Mouse (Mus musculus): ENCODE measurements around the gene Fubp1.

DNA sequence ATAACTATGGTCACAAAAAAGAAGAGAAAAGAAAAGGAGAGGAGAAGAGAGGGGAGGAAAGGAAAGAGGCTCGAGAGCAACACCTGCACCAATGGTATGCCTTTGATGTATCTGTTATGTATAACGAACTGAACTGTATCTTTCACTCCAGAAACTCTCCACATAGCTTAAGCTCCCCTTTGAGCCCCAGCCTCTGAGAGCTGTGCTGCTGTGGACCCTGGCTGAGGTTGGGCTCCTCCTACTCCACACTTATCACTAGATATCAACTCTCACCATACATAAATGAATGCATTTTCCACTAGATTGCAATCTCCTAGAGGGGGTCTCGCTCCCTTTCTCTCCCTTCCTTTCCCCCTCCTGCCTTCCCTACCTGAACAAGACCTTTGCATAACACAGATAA is 6.2 kb upstream of the Fubp1 start:
- no peak for TF ChIP-seq HCFC1 (IDR thresholded peaks at IDR 0.05; ENCODE audit: low read depth, low read length)
- TF ChIP-seq ZC3H11A (IDR thresholded peaks at IDR 0.05; ENCODE audit: low read depth, low read length), result no peak
- TF ChIP-seq CTCF (conservative IDR thresholded peaks at IDR 0.05 in 1 of 2, IDR thresholded peaks at IDR 0.05 in 1 of 2; ENCODE audit: low read depth in 2 of 2, low read length in 2 of 2), result no peak
- no peak for TF ChIP-seq POLR2A (IDR thresholded peaks at IDR 0.05; ENCODE audit: low read depth, low read length)
- TF ChIP-seq EP300 (IDR thresholded peaks at IDR 0.05; ENCODE audit: low read length), result no peak
- no peak for TF ChIP-seq JUND (conservative IDR thresholded peaks at IDR 0.05; ENCODE audit: low read depth, low read length)
- no peak for TF ChIP-seq NELFE (IDR thresholded peaks at IDR 0.05; ENCODE audit: low read depth, low read length)
- TF ChIP-seq MAFK (IDR thresholded peaks at IDR 0.05; ENCODE audit: insufficient replicate concordance, low read length), result no peak
- TF ChIP-seq USF1 (IDR thresholded peaks at IDR 0.05; ENCODE audit: low read depth, low read length), result no peak
- no peak for TF ChIP-seq SIN3A (IDR thresholded peaks at IDR 0.05; ENCODE audit: low read length)
- no peak for TF ChIP-seq CHD1 (IDR thresholded peaks at IDR 0.05; ENCODE audit: low read depth, low read length)
- no peak for TF ChIP-seq TCF12 (IDR thresholded peaks at IDR 0.05; ENCODE audit: low read depth, low read length)

Measured in CH12.LX (cell line).